ENCODE assay signal across 8 mouse cellular contexts in the genomic region with DNA sequence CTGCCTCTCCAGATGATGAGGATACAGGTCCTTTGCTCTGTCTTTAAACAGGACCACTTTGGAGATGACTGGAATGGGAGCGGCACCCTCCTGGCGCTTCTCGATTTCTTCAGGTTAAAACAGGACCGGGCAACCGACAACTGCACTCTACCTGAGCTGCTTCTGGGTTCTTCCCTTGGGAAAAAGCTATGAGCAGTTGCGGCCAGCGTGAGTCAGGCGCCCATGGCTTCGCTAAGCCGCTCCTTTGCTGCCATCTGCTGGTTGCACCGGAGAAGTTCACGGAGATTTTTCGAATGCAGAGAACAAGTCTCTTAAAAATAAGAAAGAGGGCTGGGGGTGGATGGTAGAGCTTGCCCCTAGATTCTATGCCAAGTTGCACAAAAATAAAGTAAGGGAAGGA. TPM values are rescaled to one million over a fixed set of nuclear protein-coding genes. Genes with fewer than 3 reads are reported as not detected.
DNase-seq lines count a peak whose midpoint lies in the region; ATAC-seq and TF ChIP-seq lines count a peak whose summit lies in the region.

No protein-coding gene starts in this region.

- no peak overlapping the region for H3K9ac ChIP-seq in heart, adult 2 months (ENCODE audit: low read depth, low read length)

- TF ChIP-seq CTCF in heart, adult 2 months (IDR thresholded peaks at IDR 0.05), result peak; percentile 89

- under 1% methylated on average over 13 of the region's 13 CpGs for WGBS in heart, adult 2 months
- WGBS in heart, embryonic 10.5 days, result under 1% methylated on average over 13 of the region's 13 CpGs

- TF ChIP-seq EP300 in heart, adult 2 months (IDR thresholded peaks at IDR 0.05; ENCODE audit: insufficient read depth, low read depth, low read length), result peak; percentile 77

- peak; percentile 52 to 81 for DNase-seq in heart, adult 2 months
- DNase-seq in heart, embryonic 10.5 days (ENCODE audit: low spot score), result no peak
- DNase-seq in ZHBTc4 (ENCODE audit: low read depth, low spot score), result peak; percentile 90
- DNase-seq in embryo, embryonic 10.5 days (ENCODE audit: low spot score), result peak; percentile 93
- peak; percentile 73 to 80 for DNase-seq in heart, postnatal 36 days
- peak; percentile 58 to 89 for DNase-seq in layer of hippocampus, postnatal 25 days (ENCODE audit: extremely low spot score in 1 of 2, low spot score in 1 of 2)
- peak; percentile 24 for DNase-seq in telencephalon, adult 2 months (ENCODE audit: low read depth, low spot score)

- H3K36me3 ChIP-seq in heart, adult 2 months (ENCODE audit: control insufficient read depth, insufficient read depth, low read length), result no peaks in the 10 kb centered on the region
- no peaks in the 10 kb centered on the region for H3K36me3 ChIP-seq in heart, embryonic 10.5 days

- no peaks in the 10 kb centered on the region for H3K4me1 ChIP-seq in heart, adult 2 months (ENCODE audit: control insufficient read depth, insufficient read depth, low read length)
- H3K4me1 ChIP-seq in heart, embryonic 10.5 days, result peaks cover 16% of the 10 kb centered on the region

- H3K4me3 ChIP-seq in heart, adult 2 months, result no peak overlapping the region
- H3K4me3 ChIP-seq in heart, embryonic 10.5 days, result no peak overlapping the region

- H3K79me2 ChIP-seq in heart, adult 2 months (replicated peaks; ENCODE audit: control insufficient read depth, insufficient read depth, low read length), result no peaks in the 10 kb centered on the region

- H3K9me3 ChIP-seq in heart, embryonic 10.5 days, result no peaks in the 10 kb centered on the region

- intact Hi-C loops in heart, adult 2 months (cut with DNase I), result loop anchor here (1.0 to 2.0 kb wide), 3 partner anchors 22 to 910 kb away; no protein-coding TSS in a partner anchor
- intact Hi-C loops in heart, postnatal 36 days (cut with DNase I), result loop anchor here (1.0 kb wide), 3 partner anchors 814 to 917 kb away; no protein-coding TSS in a partner anchor

- peak; percentile 47; the same call in 1 of the 2 replicates for ATAC-seq in megakaryocyte, adult 5-6 weeks (ENCODE audit: poor library complexity, severe bottlenecking)

- no peaks in the 10 kb centered on the region; the same call in 1 of the 2 replicates for H3K27me3 ChIP-seq in heart, adult 2 months (ENCODE audit: control insufficient read depth, insufficient read depth, low read length)
- H3K27me3 ChIP-seq in heart, embryonic 10.5 days (ENCODE audit: insufficient read depth, poor library complexity, severe bottlenecking), result peaks cover 82% of the 10 kb centered on the region

- H3K27ac ChIP-seq in heart, adult 2 months, result no peak overlapping the region
- no peak overlapping the region for H3K27ac ChIP-seq in heart, embryonic 10.5 days

- no peak for TF ChIP-seq POLR2A in heart, adult 2 months (IDR thresholded peaks at IDR 0.05; ENCODE audit: insufficient read depth, low read depth, low read length)

RNA-seq across cellular contexts. Expression of gene Tbx3, which starts 20.6 kb away (rescaled TPM):
- total RNA-seq in heart, adult 2 months (2021), result 10 to 100 TPM; 10.2 to 10.4 TPM
- polyA plus RNA-seq in heart, adult 2 months (2012; rRNA removed), result 4.4 and 4.9 TPM in 2 replicates
- polyA plus RNA-seq in heart, embryonic 10.5 days (2016; fragmentation: Nextera tagmentation; extraction: Ambion mirVana), result 17.0 and 41.7 TPM in 2 replicates
- 10 to 100 TPM; 10.5 to 11.5 TPM for total RNA-seq in heart, postnatal 36 days (2021)
- total RNA-seq in layer of hippocampus, postnatal 25 days (2021), result 1 to 10 TPM; 2.9 to 3.1 TPM
- not detected in 2 replicates for total RNA-seq in megakaryocyte, adult 5-6 weeks (2015)
- not detected in 2 replicates for total RNA-seq in megakaryocyte, adult 5-6 weeks (2017)
